Mouse (Mus musculus) lung, embryonic 14.5 days (tissue): ENCODE measurements around the gene Cdhr3. TPM values are rescaled to one million over a fixed set of nuclear protein-coding genes. Genes with fewer than 3 reads are reported as not detected.

ENCODE experiments used
- ATAC-seq: fragments of 200-750 bp; cut with Nextera tagmentation; 2 replicates; pipeline ENCODE4 v1.8.0; 2017; ENCODE audit warnings: mild to moderate bottlenecking, moderate TSS enrichment, moderate library complexity; ENCODE audit not compliant: insufficient read depth
- DNase-seq: peaks from one replicate; pipeline ENCODE4 v3.0.0-alpha.2; 2015
- H3K27ac ChIP-seq: fragments of 300-500 bp; sonication (generic); 2 replicates; pipeline ENCODE4 v1.5.1; 2014; ENCODE audit warnings: low read depth, mild to moderate bottlenecking, moderate library complexity
- H3K27me3 ChIP-seq: fragments of 300-500 bp; sonication (generic); 2 replicates; pipeline ENCODE4 v1.6.1; 2014; ENCODE audit warnings: low read length, control low read depth; ENCODE audit not compliant: insufficient read depth
- H3K36me3 ChIP-seq: fragments of 300-500 bp; sonication (generic); 2 replicates; pipeline ENCODE4 v1.6.1; 2014; ENCODE audit warnings: control low read depth; ENCODE audit not compliant: insufficient read depth
- H3K4me1 ChIP-seq: fragments of 300-500 bp; sonication (generic); 2 replicates; pipeline ENCODE4 v1.6.1; 2014; ENCODE audit warnings: antibody characterized with exemption, control low read depth; ENCODE audit not compliant: insufficient read depth
- H3K4me2 ChIP-seq: fragments of 300-500 bp; sonication (generic); 2 replicates; pipeline ENCODE4 v1.6.1; 2014; ENCODE audit warnings: mild to moderate bottlenecking
- H3K4me3 ChIP-seq: fragments of 300-500 bp; sonication (generic); 2 replicates; pipeline ENCODE4 v1.5.1; 2014; ENCODE audit warnings: low read depth, low read length
- H3K9ac ChIP-seq: fragments of 300-500 bp; sonication (generic); 2 replicates; pipeline ENCODE4 v1.6.1; 2014
- H3K9me3 ChIP-seq: fragments of 300-500 bp; sonication (generic); 2 replicates; pipeline ENCODE4 v1.6.1; 2016; ENCODE audit warnings: low read depth, low read length, control low read depth
- CTCF ChIP-seq: IDR thresholded peaks from 2 replicates; pipeline ENCODE4 v1.5.1; 2016; ENCODE audit warnings: antibody characterized with exemption, low read depth
- WGBS: fragments of 180-500 bp; shearing (Covaris S2); extraction: QIAGEN DNeasy Blood & Tissue Kit; methylation state at CpG from one replicate; pipeline ENCODE4 v1.1.7; 2014; 5-methylcytosine and 5-hydroxymethylcytosine counted together
- polyA plus RNA-seq: library from polyadenylated mRNA; unstranded; fragments of >200 nt; fragmentation: Nextera tagmentation; extraction: Ambion mirVana; gene quantifications from 2 replicates; pipeline ENCODE4 v1.2.1, GENCODE M21; 2014

Gene Cdhr3
- polyA plus RNA-seq, 1 experiment from 2014 or later: not detected

DNA sequence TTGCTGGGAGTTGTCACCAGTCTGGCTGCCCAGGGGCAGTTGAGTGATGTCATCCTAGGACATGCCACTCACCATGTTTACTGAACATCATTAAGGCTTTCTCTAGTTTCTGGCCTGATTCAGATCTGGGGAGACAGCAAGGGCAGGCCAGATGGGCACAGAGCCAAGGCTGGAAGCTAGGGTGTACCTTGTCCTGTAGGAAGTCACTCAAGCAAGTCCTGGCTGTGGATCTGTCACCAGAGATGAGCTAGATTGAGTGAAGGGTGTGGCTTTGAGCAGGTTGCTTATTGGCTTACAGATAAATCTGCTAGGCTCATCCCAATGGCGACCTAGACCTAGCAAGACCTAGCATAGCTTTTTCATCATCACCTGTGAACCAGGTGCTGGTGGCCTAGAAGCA is 77.6 kb downstream of the Cdhr3 start:
- H3K4me2 ChIP-seq: no peak overlapping the region
- H3K27ac ChIP-seq: no peak overlapping the region
- H3K4me3 ChIP-seq: no peak overlapping the region
- H3K9me3 ChIP-seq: no peaks in the 10 kb centered on the region
- ATAC-seq (no peak), DNase-seq (no peak)
- H3K27me3 ChIP-seq: no peaks in the 10 kb centered on the region
- H3K9ac ChIP-seq: no peak overlapping the region
- no peaks in the 10 kb centered on the region for H3K36me3 ChIP-seq
- TF ChIP-seq CTCF: no peak
- 88% methylated on average over 1 of the region's 1 CpGs for WGBS
- H3K4me1 ChIP-seq: no peaks in the 10 kb centered on the region

DNA sequence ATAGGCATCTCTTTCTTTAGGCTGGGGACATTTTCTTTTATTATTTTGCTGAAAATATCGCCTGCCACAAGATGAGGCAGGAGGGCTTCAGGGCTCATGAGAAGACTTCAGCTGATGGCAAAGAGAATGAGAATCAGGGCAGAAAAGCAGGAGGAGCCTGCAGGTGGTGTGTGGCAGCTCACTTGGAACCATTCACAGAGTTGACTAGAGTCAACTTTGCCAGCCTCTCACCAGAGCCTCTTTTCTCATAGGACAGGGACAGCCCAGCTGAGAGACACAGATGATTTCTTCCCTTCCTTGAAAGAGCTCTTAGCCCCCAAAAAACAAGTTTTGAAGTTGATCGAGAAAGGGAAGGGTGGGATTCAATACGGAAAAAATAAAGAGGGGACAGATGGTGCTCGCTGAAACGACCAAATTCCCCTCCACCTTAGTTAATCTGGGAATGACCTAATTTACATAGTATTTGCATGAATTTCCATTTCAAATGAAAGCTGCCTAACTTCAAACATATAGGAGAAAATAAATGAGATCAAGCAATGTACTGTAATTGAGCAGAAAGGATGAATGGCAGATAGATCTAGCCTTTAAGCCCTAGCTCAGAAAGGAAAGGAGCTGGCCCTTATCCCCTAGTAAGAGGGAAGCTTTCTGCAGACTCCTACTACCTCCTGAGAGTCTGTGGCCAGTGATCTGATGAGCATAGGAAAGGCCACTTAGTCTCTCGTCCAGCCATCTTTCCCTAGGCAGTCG is 78.5 kb downstream of the Cdhr3 start:
- ATAC-seq (no peak), DNase-seq (no peak)
- H3K4me3 ChIP-seq: no peak overlapping the region
- TF ChIP-seq CTCF: no peak
- WGBS: 53% methylated on average over 7 of the region's 7 CpGs
- H3K36me3 ChIP-seq: no peaks in the 10 kb centered on the region
- no peaks in the 10 kb centered on the region for H3K4me1 ChIP-seq
- no peak overlapping the region for H3K4me2 ChIP-seq
- no peaks in the 10 kb centered on the region for H3K9me3 ChIP-seq
- no peak overlapping the region for H3K27ac ChIP-seq
- no peaks in the 10 kb centered on the region for H3K27me3 ChIP-seq
- H3K9ac ChIP-seq: no peak overlapping the region

DNA sequence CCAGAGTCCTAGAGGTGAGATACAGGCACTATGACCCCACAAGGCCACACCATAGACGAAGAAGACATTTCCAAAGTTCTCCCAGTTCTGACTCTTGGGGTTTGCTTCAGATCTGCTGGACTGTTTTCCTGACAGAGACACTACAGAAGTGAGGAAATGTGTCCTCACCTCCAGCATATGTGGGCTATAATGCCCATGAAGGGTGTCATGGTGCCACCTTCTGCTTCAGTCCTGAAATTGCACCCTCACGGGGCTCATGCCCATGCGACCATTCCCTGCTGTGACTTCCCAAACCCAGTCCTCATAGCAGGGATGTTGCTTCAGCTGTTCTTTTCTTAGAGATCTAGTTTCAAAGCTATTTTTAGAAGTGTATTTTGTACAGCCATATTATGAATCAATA is 82.6 kb downstream of the Cdhr3 start:
- 33% methylated on average over 3 of the region's 3 CpGs for WGBS
- ATAC-seq: peak; percentile 45

DNA sequence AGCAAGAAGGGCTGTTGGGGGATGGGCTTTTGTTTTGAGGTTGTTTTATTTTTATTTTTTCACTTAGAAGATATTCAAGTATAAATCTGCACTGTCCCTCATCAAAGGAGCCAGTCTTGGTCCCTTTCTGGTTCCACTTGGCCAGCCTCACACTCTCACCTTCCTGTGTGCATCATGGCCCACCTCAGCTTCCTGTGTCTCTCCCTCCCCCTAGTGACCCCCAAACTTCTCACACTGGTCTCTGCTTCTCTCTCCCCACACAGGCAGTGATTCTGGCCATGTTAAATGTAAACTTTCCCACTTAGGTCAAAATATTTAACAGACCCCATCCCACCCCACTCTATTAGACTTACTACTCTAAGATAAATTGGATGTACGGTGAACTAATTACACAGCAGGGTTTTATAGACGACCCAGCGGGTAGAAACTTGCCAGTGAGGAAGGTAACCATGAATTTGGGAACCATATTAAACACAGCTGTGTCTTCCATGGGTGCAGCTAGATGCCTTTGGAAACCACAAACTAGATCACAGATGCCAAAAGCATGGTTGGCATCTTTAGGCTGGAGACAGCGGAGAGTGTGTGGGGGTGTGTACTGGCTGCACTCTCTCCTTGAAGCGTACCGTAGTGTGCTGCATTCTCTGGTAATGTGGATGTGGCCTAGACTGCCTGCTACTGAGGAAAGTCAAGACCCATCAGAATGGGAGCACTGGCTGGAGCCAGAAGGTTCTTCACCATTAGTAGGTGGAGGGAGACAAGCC is 83.3 kb downstream of the Cdhr3 start:
- Histone ChIP-seq H3K4me3 (no peak overlapping the region), H3K4me2 (no peak overlapping the region), H3K27me3 (no peaks in the 10 kb centered on the region), H3K36me3 (no peaks in the 10 kb centered on the region), H3K4me1 (peaks cover 6% of the 10 kb centered on the region; the same call in 1 of the 2 replicates), H3K9me3 (no peaks in the 10 kb centered on the region), H3K27ac (peak overlapping the region; percentile 76), H3K9ac (no peak overlapping the region)
- DNase-seq: no peak
- ATAC-seq: no peak
- 78% methylated on average over 6 of the region's 6 CpGs for WGBS
- TF ChIP-seq CTCF: no peak

More for the DNA sequence above, 82.6 kb downstream of the Cdhr3 start:
- Histone ChIP-seq H3K4me2 (no peak overlapping the region), H3K36me3 (no peaks in the 10 kb centered on the region), H3K27ac (no peak overlapping the region), H3K4me1 (peaks cover 6% of the 10 kb centered on the region; the same call in 1 of the 2 replicates), H3K9me3 (no peaks in the 10 kb centered on the region), H3K9ac (no peak overlapping the region), H3K27me3 (no peaks in the 10 kb centered on the region), H3K4me3 (no peak overlapping the region)
- peak; percentile 79 for TF ChIP-seq CTCF
- DNase-seq: peak; percentile 72

DNA sequence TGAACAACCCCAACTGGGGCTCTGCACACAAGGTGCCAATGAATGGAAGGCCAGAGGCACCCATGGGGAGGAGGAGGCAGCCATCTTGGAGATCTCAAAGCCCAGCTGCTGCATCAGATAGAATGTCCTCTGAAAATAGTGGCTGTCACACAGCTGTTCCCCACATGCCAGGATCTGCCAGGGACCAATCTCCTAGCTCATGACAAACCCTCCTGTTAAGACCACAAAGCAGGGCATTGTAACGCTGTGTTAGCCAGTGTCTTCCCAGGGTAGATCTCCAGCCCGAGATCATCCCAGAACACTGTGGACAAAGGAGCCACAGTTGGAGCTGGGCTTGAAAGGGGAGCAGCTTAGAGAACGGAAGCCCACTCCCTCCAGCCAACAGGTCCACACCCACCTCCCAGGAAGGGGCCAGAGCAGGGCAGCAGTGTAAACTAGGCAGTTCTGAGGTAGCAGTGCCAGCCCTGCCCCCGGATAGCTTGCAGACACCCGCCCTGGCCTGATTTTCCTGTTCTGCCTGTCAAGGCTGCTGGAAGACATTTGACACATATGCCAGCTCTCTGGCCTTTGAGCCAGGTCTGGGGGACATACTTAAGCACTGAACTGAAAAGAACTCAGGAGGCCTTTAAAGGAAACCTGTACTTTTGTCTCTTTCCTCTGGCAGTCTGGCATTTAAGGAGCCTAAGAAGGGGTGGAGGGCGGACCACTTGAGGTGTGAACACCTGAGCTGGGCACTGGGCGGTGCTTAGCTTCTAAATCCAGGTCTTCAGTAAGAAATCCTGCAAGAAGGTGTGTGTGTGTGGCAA is 84.2 kb downstream of the Cdhr3 start:
- Histone ChIP-seq H3K27me3 (no peaks in the 10 kb centered on the region), H3K9me3 (no peaks in the 10 kb centered on the region), H3K4me2 (no peak overlapping the region), H3K4me3 (no peak overlapping the region), H3K9ac (no peak overlapping the region), H3K27ac (peak overlapping the region; percentile 76), H3K4me1 (peaks cover 6% of the 10 kb centered on the region; the same call in 1 of the 2 replicates), H3K36me3 (no peaks in the 10 kb centered on the region)
- TF ChIP-seq CTCF: no peak
- WGBS: 43% methylated on average over 7 of the region's 7 CpGs
- DNase-seq (peak; percentile 73), ATAC-seq (peak; percentile 87)

DNA sequence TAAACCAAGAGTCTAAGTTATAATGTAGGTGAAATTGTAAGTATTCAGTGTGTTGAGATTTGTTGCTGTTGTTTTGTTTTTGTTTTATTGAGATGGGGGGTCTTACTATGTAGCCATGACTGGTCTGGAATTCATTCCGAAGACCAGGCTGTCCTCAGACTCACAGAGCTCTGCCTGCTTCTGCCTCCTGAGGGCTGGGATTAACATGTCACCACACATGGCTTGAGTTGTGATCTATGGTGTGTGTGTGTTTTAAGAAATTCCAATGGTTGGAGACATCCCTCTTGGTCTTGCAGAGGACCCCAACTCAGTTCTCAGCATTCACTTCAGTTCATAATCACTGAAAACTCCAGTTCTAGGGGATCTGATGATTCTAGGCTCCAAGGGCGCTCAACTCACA is 85.5 kb downstream of the Cdhr3 start:
- Histone ChIP-seq H3K36me3 (no peaks in the 10 kb centered on the region), H3K4me3 (no peak overlapping the region), H3K4me2 (no peak overlapping the region), H3K9me3 (no peaks in the 10 kb centered on the region), H3K27ac (no peak overlapping the region), H3K9ac (no peak overlapping the region), H3K27me3 (no peaks in the 10 kb centered on the region), H3K4me1 (peaks cover 6% of the 10 kb centered on the region; the same call in 1 of the 2 replicates)
- DNase-seq (no peak), ATAC-seq (no peak)
- WGBS: 87% methylated on average over 2 of the region's 2 CpGs
- TF ChIP-seq CTCF: no peak
